Mouse (Mus musculus) myocyte (in vitro differentiated cells): ENCODE data around the gene Bglap.

Experiments
- CEBPB ChIP-seq: IDR thresholded peaks from 2 replicates; pipeline ENCODE4 v1.6.1; 2011; ENCODE audit warnings: mild to moderate bottlenecking, moderate library complexity; ENCODE audit not compliant: poor library complexity, insufficient read depth, severe bottlenecking
- E2F4 ChIP-seq: IDR thresholded peaks from one replicate; pipeline ENCODE4 v1.6.1; 2011; ENCODE audit warnings: mild to moderate bottlenecking, control low read depth, moderate library complexity; ENCODE audit not compliant: insufficient read depth
- MAX ChIP-seq: IDR thresholded peaks from one replicate; pipeline ENCODE4 v1.6.1; 2011; ENCODE audit warnings: low read depth, mild to moderate bottlenecking, control low read depth
- MYOD1 ChIP-seq, 3 experiments: IDR thresholded peaks; one replicate each; pipeline ENCODE4 v1.6.1; 2011; ENCODE audit warnings: control low read depth in 2 of 3, low read depth in 2 of 3, mild to moderate bottlenecking in 2 of 3, moderate library complexity in 1 of 3; ENCODE audit not compliant: insufficient read length in 2 of 3, control insufficient read depth in 1 of 3
- MYOG ChIP-seq, 3 experiments: IDR thresholded peaks; one replicate each; pipeline ENCODE4 v1.6.1; 2011; ENCODE audit warnings: control low read depth in 2 of 3, low read depth in 2 of 3, mild to moderate bottlenecking in 2 of 3; ENCODE audit not compliant: insufficient read length in 2 of 3, control insufficient read depth in 1 of 3, insufficient read depth in 1 of 3
- POLR2A ChIP-seq: IDR thresholded peaks from one replicate; pipeline ENCODE4 v1.6.1; 2011; ENCODE audit warnings: low read depth, mild to moderate bottlenecking, control low read depth, moderate library complexity; ENCODE audit not compliant: insufficient read length
- POLR2AphosphoS2 ChIP-seq: IDR thresholded peaks from one replicate; pipeline ENCODE4 v1.6.1; 2011; ENCODE audit warnings: low read depth, control low read depth; ENCODE audit not compliant: insufficient read length
- REST ChIP-seq: IDR thresholded peaks from one replicate; pipeline ENCODE4 v1.6.1; 2011; ENCODE audit warnings: mild to moderate bottlenecking, control low read depth, moderate library complexity; ENCODE audit not compliant: insufficient read depth, insufficient read length
- SRF ChIP-seq: IDR thresholded peaks from one replicate; pipeline ENCODE4 v1.6.1; 2011; ENCODE audit warnings: low read depth; ENCODE audit not compliant: control insufficient read depth, insufficient read length
- TCF12 ChIP-seq: IDR thresholded peaks from one replicate; pipeline ENCODE4 v1.6.1; 2011; ENCODE audit warnings: mild to moderate bottlenecking, control low read depth; ENCODE audit not compliant: poor library complexity, insufficient read depth, severe bottlenecking
- TCF3 ChIP-seq: IDR thresholded peaks from one replicate; pipeline ENCODE4 v1.6.1; 2011; ENCODE audit warnings: low read depth, control low read depth; ENCODE audit not compliant: insufficient read length
- USF1 ChIP-seq: IDR thresholded peaks from one replicate; pipeline ENCODE4 v1.6.1; 2011; ENCODE audit warnings: low read depth, mild to moderate bottlenecking, control low read depth, moderate library complexity

DNA sequence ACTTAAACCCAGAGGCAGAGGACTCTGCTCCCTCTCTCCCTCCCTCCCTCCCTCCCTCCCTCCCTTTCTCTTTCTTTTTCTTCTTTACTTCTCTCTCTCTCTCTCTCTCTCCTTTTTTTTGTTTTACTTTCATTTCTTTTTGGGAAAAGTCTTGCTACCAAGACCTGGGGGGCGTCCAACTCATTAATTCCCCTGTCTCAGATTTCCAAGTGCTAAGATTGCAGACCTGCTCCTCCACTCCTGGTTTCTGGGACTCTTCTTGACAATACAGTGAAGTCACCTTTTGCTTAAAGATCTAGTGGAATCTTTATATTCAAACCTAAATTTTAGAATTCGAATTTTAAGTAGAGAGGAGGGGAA lies 41.0 kb upstream of the Bglap start:
- no peak for TF ChIP-seq POLR2AphosphoS2
- no peak for TF ChIP-seq USF1
- no peak for TF ChIP-seq SRF
- no peak for TF ChIP-seq POLR2A
- TF ChIP-seq TCF12: no peak
- TF ChIP-seq MAX: no peak
- no peak for TF ChIP-seq E2F4
- no peak for TF ChIP-seq CEBPB
- TF ChIP-seq MYOG (IDR thresholded peaks at IDR 0.05; ENCODE audit: control insufficient read depth in 1 of 3, insufficient read depth in 1 of 3, insufficient read length in 2 of 3, low read depth in 2 of 3): no peak
- TF ChIP-seq MYOD1 (IDR thresholded peaks at IDR 0.05; ENCODE audit: control insufficient read depth in 1 of 3, insufficient read length in 2 of 3, low read depth in 2 of 3): no peak
- no peak for TF ChIP-seq REST
- no peak for TF ChIP-seq TCF3
